Mouse (Mus musculus) forebrain, embryonic 11.5 days (tissue): ENCODE data around the gene Gabarapl1. TPM values are rescaled to one million over a fixed set of nuclear protein-coding genes. Genes with fewer than 3 reads are reported as not detected.

ENCODE experiments used
- ATAC-seq: fragments of 200-750 bp; cut with Nextera tagmentation; replicated peaks from 2 replicates; pipeline ENCODE4 v1.8.0; 2017; ENCODE audit warnings: moderate TSS enrichment; ENCODE audit not compliant: low FRiP score
- DNase-seq: peaks from one replicate; pipeline ENCODE4 v3.0.0-alpha.2; 2017; ENCODE audit warnings: low spot score
- H3K27ac ChIP-seq: fragments of 300-500 bp; sonication (generic); 2 replicates; pipeline ENCODE4 v1.5.1; 2014; ENCODE audit warnings: low read depth, low read length
- H3K27me3 ChIP-seq: fragments of 300-500 bp; sonication (generic); 2 replicates; pipeline ENCODE4 v1.6.1; 2014; ENCODE audit warnings: mild to moderate bottlenecking, low read length, mixed read lengths; ENCODE audit not compliant: control insufficient read depth, insufficient read depth
- H3K36me3 ChIP-seq: fragments of 300-500 bp; sonication (generic); 2 replicates; pipeline ENCODE4 v1.6.1; 2014; ENCODE audit warnings: mild to moderate bottlenecking, low read length, moderate library complexity, mixed read lengths; ENCODE audit not compliant: control insufficient read depth, insufficient read depth
- H3K4me1 ChIP-seq: fragments of 300-500 bp; sonication (generic); replicated peaks from 2 replicates; pipeline ENCODE4 v1.6.1; 2014; ENCODE audit warnings: low read length, mixed read lengths; ENCODE audit not compliant: control insufficient read depth, insufficient read depth
- H3K4me2 ChIP-seq: fragments of 300-500 bp; sonication (generic); 2 replicates; pipeline ENCODE4 v1.6.1; 2014; ENCODE audit warnings: low read depth, mild to moderate bottlenecking, low read length, moderate library complexity, mixed read lengths; ENCODE audit not compliant: severe bottlenecking
- H3K4me3 ChIP-seq: fragments of 300-500 bp; sonication (generic); 2 replicates; pipeline ENCODE4 v1.5.1; 2014; ENCODE audit warnings: low read depth, low read length
- H3K9ac ChIP-seq: fragments of 300-500 bp; sonication (generic); 2 replicates; pipeline ENCODE4 v1.6.1; 2014; ENCODE audit warnings: low read length
- H3K9me3 ChIP-seq: fragments of 300-500 bp; sonication (generic); 2 replicates; pipeline ENCODE4 v1.6.1; 2016; ENCODE audit warnings: low read length, mixed read lengths; ENCODE audit not compliant: control insufficient read depth
- WGBS: fragments of 180-500 bp; shearing (Covaris S2); extraction: QIAGEN DNeasy Blood & Tissue Kit; methylation state at CpG from one replicate; pipeline ENCODE4 v1.1.7; 2014; 5-methylcytosine and 5-hydroxymethylcytosine counted together
- polyA plus RNA-seq: library from polyadenylated mRNA; unstranded; fragments of >200 nt; fragmentation: Nextera tagmentation; extraction: Ambion mirVana; gene quantifications from 2 replicates; pipeline ENCODE4 v1.2.1, GENCODE M21; 2014

Gene Gabarapl1
- polyA plus RNA-seq, 1 experiment from 2014 or later = 21.5 TPM

DNA sequence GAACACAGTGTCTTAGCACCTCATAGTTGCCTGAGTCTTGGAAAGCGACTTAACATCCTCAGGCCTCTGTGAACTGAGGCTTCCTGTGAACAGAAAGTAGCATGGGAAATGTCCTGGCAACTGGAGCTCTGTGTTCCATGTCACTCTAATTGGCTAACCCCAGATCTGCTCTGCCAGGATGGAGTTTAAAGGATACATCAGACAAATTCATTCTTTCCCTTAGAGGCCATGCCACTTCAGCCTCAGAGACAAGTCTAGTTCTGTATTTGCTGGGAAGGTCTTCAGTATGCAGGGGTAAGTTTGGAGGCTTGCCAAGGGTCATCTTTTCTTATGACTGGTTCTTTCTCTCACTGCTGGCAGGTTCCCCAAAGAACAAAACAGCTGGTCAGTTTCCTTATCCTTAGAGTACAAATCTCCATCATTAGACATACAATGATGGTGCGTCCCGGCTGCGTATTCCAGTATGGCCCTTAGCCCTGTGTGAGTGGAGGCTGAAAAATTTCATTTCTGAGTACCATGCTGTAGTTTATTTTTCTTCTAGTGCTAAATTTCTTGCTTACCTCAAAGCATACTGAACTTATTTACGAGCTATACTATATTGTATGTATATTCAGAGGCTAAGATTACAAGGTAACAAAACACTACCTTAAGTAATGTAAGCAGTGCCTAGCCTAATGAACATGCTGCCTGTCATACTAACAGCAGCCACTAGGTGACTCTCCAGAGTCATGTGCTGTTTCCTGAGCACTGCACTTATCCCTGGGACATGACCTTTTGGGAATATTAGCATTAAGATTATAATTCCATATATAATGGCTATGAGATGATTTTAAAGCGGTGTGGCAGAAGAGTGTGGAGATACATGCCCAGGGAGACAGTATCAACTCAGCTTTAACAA, 11.0 kb downstream of the Gabarapl1 start:
- peak; percentile 77 for ATAC-seq
- 69% methylated on average over 6 of the region's 6 CpGs for WGBS
- no peaks in the 10 kb centered on the region for H3K27me3 ChIP-seq

GRCm38 (mm10) chr6:129547277-129547676, 14.3 kb downstream of the Gabarapl1 start:
- H3K9ac ChIP-seq = no peak overlapping the region
- no peaks in the 10 kb centered on the region for H3K27me3 ChIP-seq
- WGBS = 94% methylated on average over 2 of the region's 2 CpGs
- ATAC-seq = no peak
- no peak overlapping the region for H3K4me3 ChIP-seq
- DNase-seq = no peak
- H3K4me1 ChIP-seq = no peaks in the 10 kb centered on the region
- no peak overlapping the region for H3K4me2 ChIP-seq
- no peaks in the 10 kb centered on the region; the same call in 1 of the 2 replicates for H3K36me3 ChIP-seq
- no peaks in the 10 kb centered on the region for H3K9me3 ChIP-seq
- no peak overlapping the region for H3K27ac ChIP-seq

More for the DNA sequence above, 11.0 kb downstream of the Gabarapl1 start:
- Histone ChIP-seq H3K36me3 (no peaks in the 10 kb centered on the region; the same call in 1 of the 2 replicates), H3K4me2 (no peak overlapping the region), H3K9me3 (no peaks in the 10 kb centered on the region), H3K9ac (no peak overlapping the region), H3K4me3 (no peak overlapping the region), H3K27ac (no peak overlapping the region), H3K4me1 (no peaks in the 10 kb centered on the region)
- peak; percentile 69 for DNase-seq

DNA sequence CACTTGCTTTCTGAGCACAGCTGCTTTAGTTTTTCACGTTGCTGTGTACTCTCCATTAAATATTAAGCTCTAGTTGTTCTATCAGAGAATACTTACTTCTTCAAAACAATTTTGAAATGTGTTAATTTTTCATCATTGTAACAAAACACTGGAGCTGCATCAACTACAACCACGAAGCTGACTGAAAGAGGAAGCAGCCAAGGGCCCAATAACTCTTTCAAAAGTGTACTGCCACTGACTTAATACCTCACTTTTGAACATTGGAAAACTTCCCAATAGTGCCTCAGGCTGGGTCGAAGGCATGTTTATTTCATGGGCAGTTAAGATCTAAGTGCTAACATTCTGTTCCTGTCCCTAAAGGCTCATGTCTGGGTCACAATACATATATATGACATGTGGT, 15.0 kb downstream of the Gabarapl1 start:
- Histone ChIP-seq H3K27me3 (no peaks in the 10 kb centered on the region), H3K4me2 (no peak overlapping the region), H3K36me3 (no peaks in the 10 kb centered on the region), H3K9ac (no peak overlapping the region), H3K27ac (no peak overlapping the region), H3K4me1 (no peaks in the 10 kb centered on the region), H3K4me3 (no peak overlapping the region), H3K9me3 (no peaks in the 10 kb centered on the region)
- 86% methylated on average over 3 of the region's 3 CpGs for WGBS
- DNase-seq (no peak), ATAC-seq (no peak)

DNA sequence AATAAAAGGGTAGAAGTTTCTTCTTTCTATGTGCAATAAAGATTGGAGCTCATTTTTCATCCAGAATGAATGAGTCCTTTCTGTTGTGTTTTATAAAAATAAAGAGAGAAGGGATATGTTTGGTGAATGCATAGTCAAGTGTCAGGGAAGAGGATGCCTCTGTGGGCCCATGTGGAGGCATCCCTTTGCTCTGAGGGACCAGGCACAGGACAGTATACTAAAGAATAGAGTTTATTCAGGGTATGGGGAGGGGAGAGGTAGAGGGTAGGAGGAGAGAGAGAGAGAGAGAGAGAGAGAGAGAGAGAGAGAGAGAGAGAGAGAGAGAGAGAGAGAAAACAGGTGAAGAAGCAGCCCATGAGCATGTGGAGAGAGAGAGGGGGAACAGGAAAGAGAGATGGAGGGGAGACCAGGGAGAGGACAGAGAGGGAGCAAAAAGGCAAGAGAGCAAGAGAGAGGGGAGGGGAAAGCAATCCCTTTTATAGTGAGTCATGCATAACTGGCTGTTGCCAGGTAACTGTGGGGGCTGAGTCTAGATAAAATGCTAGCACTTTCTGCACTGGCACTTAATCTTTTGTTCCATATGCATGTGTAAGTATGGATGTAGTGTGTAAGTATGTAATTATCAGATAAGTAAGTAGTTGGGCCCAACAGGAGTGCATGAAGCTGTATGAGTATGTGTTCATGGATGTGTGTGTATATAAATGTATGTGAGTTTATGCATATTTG, 24.5 kb downstream of the Gabarapl1 start:
- H3K4me1 ChIP-seq = no peaks in the 10 kb centered on the region
- H3K27ac ChIP-seq = no peak overlapping the region
- H3K9ac ChIP-seq = no peak overlapping the region
- no peak overlapping the region for H3K4me2 ChIP-seq
- DNase-seq (no peak), ATAC-seq (peak; percentile 71)
- H3K27me3 ChIP-seq = no peaks in the 10 kb centered on the region
- H3K9me3 ChIP-seq = no peaks in the 10 kb centered on the region
- H3K4me3 ChIP-seq = no peak overlapping the region
- H3K36me3 ChIP-seq = no peaks in the 10 kb centered on the region

- ATAC-seq (peak; percentile 88), DNase-seq (peak; percentile 82)
- Histone ChIP-seq H3K27ac (no peak overlapping the region), H3K4me2 (no peak overlapping the region), H3K4me1 (no peaks in the 10 kb centered on the region), H3K36me3 (no peaks in the 10 kb centered on the region), H3K27me3 (no peaks in the 10 kb centered on the region), H3K4me3 (no peak overlapping the region), H3K9ac (no peak overlapping the region), H3K9me3 (no peaks in the 10 kb centered on the region)
- 19% methylated on average over 12 of the region's 12 CpGs for WGBS
Observed at GRCm38 (mm10) chr6:129558946-129559640, 26.1 kb downstream of the Gabarapl1 start.

DNA sequence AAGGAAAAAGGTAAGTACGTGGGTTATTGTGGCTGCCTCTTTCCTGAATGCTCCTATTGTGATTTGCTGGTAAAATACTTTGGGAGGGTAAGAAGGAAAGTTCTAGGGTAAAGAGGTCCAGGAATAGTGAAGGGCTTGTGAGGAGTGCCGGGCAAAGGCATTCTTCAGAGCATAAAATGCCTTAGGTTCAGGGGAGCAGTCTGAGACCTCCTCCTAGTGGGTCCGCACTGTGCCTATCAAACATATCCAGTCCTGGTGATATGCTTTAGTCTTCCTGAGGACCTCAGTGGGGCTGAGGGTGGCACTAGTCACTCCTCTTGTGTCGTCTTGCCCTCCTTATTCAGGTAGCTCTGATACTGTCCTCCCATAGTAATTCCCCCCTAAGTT, 26.7 kb downstream of the Gabarapl1 start:
- H3K4me1 ChIP-seq = no peaks in the 10 kb centered on the region
- H3K36me3 ChIP-seq = no peaks in the 10 kb centered on the region
- WGBS = 56% methylated on average over 4 of the region's 4 CpGs
- H3K4me2 ChIP-seq = no peak overlapping the region
- no peaks in the 10 kb centered on the region for H3K9me3 ChIP-seq
- DNase-seq (no peak), ATAC-seq (peak; percentile 32)
- H3K9ac ChIP-seq = no peak overlapping the region
- no peak overlapping the region for H3K27ac ChIP-seq
- H3K4me3 ChIP-seq = no peak overlapping the region
- no peaks in the 10 kb centered on the region for H3K27me3 ChIP-seq

DNA sequence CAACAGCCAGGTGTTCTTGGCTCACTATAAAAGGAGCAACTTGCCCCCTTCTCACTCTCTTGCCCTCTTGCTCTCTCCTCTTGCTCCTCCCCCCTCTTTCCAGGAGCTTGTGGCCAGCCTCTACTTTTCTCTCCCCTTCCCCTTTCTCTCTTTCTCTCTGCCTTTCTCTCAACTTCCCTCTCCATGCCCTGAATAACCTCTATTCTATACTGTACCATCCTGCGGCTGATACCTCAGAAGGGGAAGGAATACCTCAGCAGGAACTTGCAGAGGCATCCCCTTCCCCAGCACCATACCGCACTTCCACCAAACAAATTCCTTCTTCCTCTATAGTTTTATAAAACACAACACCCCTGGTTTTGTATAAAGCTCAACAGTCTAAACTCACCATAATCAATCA, 32.3 kb downstream of the Gabarapl1 start:
- no peaks in the 10 kb centered on the region for H3K27me3 ChIP-seq

DNA sequence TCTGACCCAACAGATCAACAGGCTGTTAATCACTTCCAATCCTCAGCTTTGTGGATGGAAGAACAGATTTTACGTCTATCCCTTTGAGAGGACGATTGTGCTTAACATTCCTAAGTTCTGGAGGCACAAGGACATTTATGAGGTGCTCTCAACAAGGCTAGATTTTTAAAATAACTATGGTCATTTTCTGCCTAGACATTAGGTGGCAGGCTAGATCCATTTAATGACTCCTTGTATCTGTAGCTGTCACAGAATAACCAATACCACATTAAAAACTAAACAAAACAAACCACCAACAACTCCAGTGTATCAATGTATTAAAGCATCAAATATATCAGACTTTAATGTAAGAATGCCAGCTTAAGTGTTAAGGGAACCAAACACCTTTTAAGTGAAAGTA, 42.4 kb downstream of the Gabarapl1 start:
- Histone ChIP-seq H3K9me3 (no peaks in the 10 kb centered on the region), H3K36me3 (no peaks in the 10 kb centered on the region), H3K4me2 (no peak overlapping the region), H3K27ac (no peak overlapping the region), H3K27me3 (no peaks in the 10 kb centered on the region), H3K4me1 (no peaks in the 10 kb centered on the region), H3K9ac (no peak overlapping the region), H3K4me3 (no peak overlapping the region)
- ATAC-seq = no peak
- 46% methylated on average over 2 of the region's 2 CpGs for WGBS
- no peak for DNase-seq

More for the DNA sequence above, 32.3 kb downstream of the Gabarapl1 start:
- 82% methylated on average over 2 of the region's 2 CpGs for WGBS
- Histone ChIP-seq H3K27ac (no peak overlapping the region), H3K9me3 (no peaks in the 10 kb centered on the region), H3K4me3 (no peak overlapping the region), H3K4me2 (no peak overlapping the region), H3K36me3 (no peaks in the 10 kb centered on the region), H3K4me1 (no peaks in the 10 kb centered on the region), H3K9ac (no peak overlapping the region)
- DNase-seq (no peak), ATAC-seq (no peak)
